Mouse (Mus musculus): Measurements from ENCODE around the gene Spns1.

- TF ChIP-seq GATA1 (IDR thresholded peaks at IDR 0.05; ENCODE audit: borderline replicate concordance, low read length), result no peak
- TF ChIP-seq FLI1 (IDR thresholded peaks at IDR 0.05; ENCODE audit: low read length), result no peak
Observed at GRCm38 (mm10) chr7:126375012-126375411, 2.2 kb downstream of the Spns1 start.

Data from megakaryocyte, embryonic 14.5 days (primary cell).